In genomic region chr1:62984566-62984965, GRCm38 (mm10) we compare ENCODE assay signal across 8 mouse cellular contexts.
A peak's percentile ranks its signal among the peaks of the same experiment; 100 is the strongest.
DNase-seq lines count a peak whose midpoint lies in the region; ATAC-seq and TF ChIP-seq lines count a peak whose summit lies in the region.

No protein-coding gene starts in this region.

- peak; percentile 74; the same call in 1 of the 2 replicates for TF ChIP-seq CTCF in testis, adult 2 months (IDR thresholded peaks at IDR 0.05; ENCODE audit: control insufficient read depth, insufficient read depth, insufficient replicate concordance, low read depth, low read length)

- peak; percentile 47 for DNase-seq in A20 (ENCODE audit: low read depth, low spot score)
- peak; percentile 48 to 59 for DNase-seq in adrenal gland, adult 18-20 months (ENCODE audit: low spot score in 2 of 2)
- peak; percentile 50 for DNase-seq in embryonic facial prominence, embryonic 10.5 days (ENCODE audit: low spot score)
- peak; percentile 61 for DNase-seq in kidney, postnatal 14 days
- DNase-seq in liver, embryonic 13.5 days, result no peak
- DNase-seq in natural killer cell, adult 2 months (ENCODE audit: low spot score in 2 of 2), result peak; percentile 28 to 49

- H3K36me3 ChIP-seq in embryonic facial prominence, embryonic 10.5 days (replicated peaks), result no peaks in the 10 kb centered on the region
- H3K36me3 ChIP-seq in heart, embryonic 16.5 days (ENCODE audit: control insufficient read depth, insufficient read depth), result no peaks in the 10 kb centered on the region
- no peaks in the 10 kb centered on the region for H3K36me3 ChIP-seq in liver, embryonic 13.5 days
- H3K36me3 ChIP-seq in testis, adult 2 months (ENCODE audit: control insufficient read depth, insufficient read depth, low read length), result no peaks in the 10 kb centered on the region

- H3K4me1 ChIP-seq in embryonic facial prominence, embryonic 10.5 days, result peaks cover 10% of the 10 kb centered on the region
- no peaks in the 10 kb centered on the region for H3K4me1 ChIP-seq in heart, embryonic 16.5 days (ENCODE audit: control insufficient read depth, insufficient read depth, low read length)
- H3K4me1 ChIP-seq in liver, embryonic 13.5 days (replicated peaks), result no peaks in the 10 kb centered on the region; the same call in 1 of the 2 replicates
- no peaks in the 10 kb centered on the region for H3K4me1 ChIP-seq in testis, adult 2 months (ENCODE audit: control insufficient read depth, insufficient read depth, low read length)

- peak overlapping the region; percentile 39 for H3K4me3 ChIP-seq in embryonic facial prominence, embryonic 10.5 days
- H3K4me3 ChIP-seq in heart, embryonic 16.5 days (ENCODE audit: low read length), result peak overlapping the region; percentile 47
- no peak overlapping the region for H3K4me3 ChIP-seq in liver, embryonic 13.5 days (replicated peaks)
- no peak overlapping the region for H3K4me3 ChIP-seq in testis, adult 2 months (ENCODE audit: control insufficient read depth, low read depth, low read length)

- H3K9ac ChIP-seq in heart, embryonic 16.5 days (ENCODE audit: low read length), result peak overlapping the region; percentile 69
- no peak overlapping the region for H3K9ac ChIP-seq in liver, embryonic 13.5 days

- H3K27me3 ChIP-seq in embryonic facial prominence, embryonic 10.5 days (replicated peaks; ENCODE audit: low read depth, poor library complexity, severe bottlenecking), result no peaks in the 10 kb centered on the region
- no peaks in the 10 kb centered on the region for H3K27me3 ChIP-seq in heart, embryonic 16.5 days (ENCODE audit: control insufficient read depth, insufficient read depth, low read length)
- H3K27me3 ChIP-seq in liver, embryonic 13.5 days, result no peaks in the 10 kb centered on the region
- H3K27me3 ChIP-seq in testis, adult 2 months (ENCODE audit: control insufficient read depth, insufficient read depth, low read length), result no peaks in the 10 kb centered on the region

- H3K4me2 ChIP-seq in heart, embryonic 16.5 days (ENCODE audit: low read depth, low read length), result peak overlapping the region; percentile 65
- 0 out of 2 replicates have a peak overlapping the region, but pooled peaks have one; percentile 33 for H3K4me2 ChIP-seq in liver, embryonic 13.5 days

- 29% methylated on average over 11 of the region's 11 CpGs for WGBS in embryonic facial prominence, embryonic 10.5 days
- 21% methylated on average over 11 of the region's 11 CpGs for WGBS in heart, embryonic 16.5 days
- 28% methylated on average over 11 of the region's 11 CpGs for WGBS in liver, embryonic 13.5 days (ENCODE audit: insufficient replicate concordance)

- ATAC-seq in heart, embryonic 16.5 days (replicated peaks; ENCODE audit: extremely low read depth, insufficient read depth, low FRiP score), result peak; percentile 33; the same call in 1 of the 2 replicates
- ATAC-seq in liver, embryonic 13.5 days (ENCODE audit: low read depth), result no peak

- no peaks in the 10 kb centered on the region for H3K9me3 ChIP-seq in embryonic facial prominence, embryonic 10.5 days
- no peaks in the 10 kb centered on the region for H3K9me3 ChIP-seq in heart, embryonic 16.5 days (replicated peaks; ENCODE audit: control insufficient read depth, low read length)
- H3K9me3 ChIP-seq in liver, embryonic 13.5 days (replicated peaks), result no peaks in the 10 kb centered on the region

- no peak for TF ChIP-seq POLR2A in testis, adult 2 months (IDR thresholded peaks at IDR 0.05; ENCODE audit: control insufficient read depth, low read depth, low read length)

- H3K27ac ChIP-seq in embryonic facial prominence, embryonic 10.5 days (replicated peaks), result no peak overlapping the region
- no peak overlapping the region for H3K27ac ChIP-seq in heart, embryonic 16.5 days (ENCODE audit: low read length)
- H3K27ac ChIP-seq in liver, embryonic 13.5 days, result no peak overlapping the region
- H3K27ac ChIP-seq in testis, adult 2 months (ENCODE audit: control insufficient read depth, insufficient read depth, low read depth, low read length), result no peak overlapping the region

Comparison
In these comparisons a context has a peak if more than half of its experiments do, and no peak if none do; other contexts are left out.
1. H3K4me3 ChIP-seq: peak in embryonic facial prominence, embryonic 10.5 days (single experiment) and heart, embryonic 16.5 days (single experiment); none in liver, embryonic 13.5 days (single experiment) and testis, adult 2 months (single experiment).